Comparison of ENCODE assay signal across 18 mouse cellular contexts in genomic region chr14:10364281-10364680, GRCm38 (mm10).
"Had no signal": no experiment of that assay in that cellular context is flagged by ENCODE, and none has a peak within 500 bp of the region (broad histone marks: within the 10 kb centered on the region; RNA-seq: fewer than 3 reads in every experiment).

No protein-coding gene starts in this region.

- H3K36me3 ChIP-seq: liver, embryonic 15.5 days; lung, embryonic 15.5 days; midbrain, embryonic 12.5 days; neural tube, embryonic 12.5 days; stomach, embryonic 15.5 days had no signal

- H3K9ac ChIP-seq: liver, embryonic 15.5 days; liver, postnatal 0 days; lung, embryonic 15.5 days; midbrain, embryonic 12.5 days; neural tube, embryonic 12.5 days; stomach, embryonic 15.5 days had no signal

- H3K4me2 ChIP-seq: liver, embryonic 15.5 days; lung, embryonic 15.5 days; midbrain, embryonic 12.5 days; neural tube, embryonic 12.5 days; stomach, embryonic 15.5 days had no signal

- H3K9me3 ChIP-seq: liver, embryonic 15.5 days; lung, embryonic 15.5 days; megakaryocyte, embryonic 14.5 days; midbrain, embryonic 12.5 days; neural tube, embryonic 12.5 days; stomach, embryonic 15.5 days had no signal

- ATAC-seq: liver, postnatal 0 days; lung, postnatal 0 days had no signal

- H3K27ac ChIP-seq: liver, embryonic 15.5 days; lung, embryonic 15.5 days; macrophage; midbrain, embryonic 12.5 days; neural tube, embryonic 12.5 days; stomach, embryonic 15.5 days; stomach, postnatal 0 days had no signal

- DNase-seq: liver, postnatal 0 days; lung, adult 2 months; lung, postnatal 14 days; lung, postnatal 36 days; midbrain, embryonic 14.5 days; right cerebral cortex, postnatal 14 days; thymus, adult 2 months; thymus, postnatal 25 days; thymus, postnatal 4 days had no signal

- H3K4me3 ChIP-seq: liver, embryonic 15.5 days; lung, embryonic 15.5 days; megakaryocyte, embryonic 14.5 days; midbrain, embryonic 12.5 days; neural tube, embryonic 12.5 days; stomach, embryonic 15.5 days had no signal

- H3K4me1 ChIP-seq: liver, embryonic 15.5 days; lung, embryonic 15.5 days; midbrain, embryonic 12.5 days; neural tube, embryonic 12.5 days; stomach, embryonic 15.5 days had no signal

- H3K27me3 ChIP-seq: liver, embryonic 15.5 days; lung, embryonic 15.5 days; midbrain, embryonic 12.5 days; neural tube, embryonic 12.5 days; stomach, embryonic 15.5 days had no signal
